Mouse (Mus musculus) c-Kit-positive CD71-positive TER-119-negative erythroid progenitor cells, embryonic 14.5 days (primary cell): ENCODE measurements at regions not wholly inside any gene's neighbourhood (a gene's known extent, or its start where the extent isn't known, plus 50 kb on each side); places are given as distances from the start of the nearest gene placed in this dataset.
"Not testable (repeated sequence)": the region's sequence is repeated elsewhere in the genome, so short reads cannot be mapped to it uniquely, and the experiment has no call there.

ENCODE experiments used
- DNase-seq: peaks from one replicate; pipeline ENCODE4 v3.0.0-alpha.2; 2013; ENCODE audit warnings: low read depth

GRCm38 (mm10) chr9:43857988-43858387, 114.2 kb downstream of the Nectin1 start:
- DNase-seq, result no peak

- no peak for DNase-seq
Observed at GRCm38 (mm10) chr9:43858761-43859160, 115.0 kb downstream of the Nectin1 start.

- no peak for DNase-seq
Observed at GRCm38 (mm10) chr9:43860264-43860663, 116.5 kb downstream of the Nectin1 start.

- DNase-seq, result no peak
Observed at GRCm38 (mm10) chr9:43861375-43861774, 117.6 kb downstream of the Nectin1 start.

- DNase-seq, result not testable (repeated sequence)
Observed at GRCm38 (mm10) chr9:43862034-43862433, 118.2 kb downstream of the Nectin1 start.

GRCm38 (mm10) chr9:43863609-43864397, 120.0 kb downstream of the Nectin1 start:
- no peak for DNase-seq

- no peak for DNase-seq
Observed at GRCm38 (mm10) chr9:43866802-43867201, 123.0 kb downstream of the Nectin1 start.

GRCm38 (mm10) chr9:43873841-43874240, 130.1 kb downstream of the Nectin1 start:
- no peak for DNase-seq

- DNase-seq, result no peak
Observed at GRCm38 (mm10) chr9:43874332-43874731, 130.5 kb downstream of the Nectin1 start.

- no peak for DNase-seq
Observed at GRCm38 (mm10) chr9:43879220-43879968, 135.6 kb downstream of the Nectin1 start.

- DNase-seq, result no peak
Observed at GRCm38 (mm10) chr9:43879969-43880396, 136.2 kb downstream of the Nectin1 start.

GRCm38 (mm10) chr9:43893086-43893485, 149.3 kb downstream of the Nectin1 start:
- no peak for DNase-seq

GRCm38 (mm10) chr9:43899239-43899638, 143.9 kb upstream of the Thy1 start:
- no peak for DNase-seq

- DNase-seq, result no peak
Observed at GRCm38 (mm10) chr9:43908325-43908724, 134.9 kb upstream of the Thy1 start.

- no peak for DNase-seq
Observed at GRCm38 (mm10) chr9:43915015-43915414, 128.2 kb upstream of the Thy1 start.

- DNase-seq, result no peak
Observed at GRCm38 (mm10) chr9:43917467-43917866, 125.7 kb upstream of the Thy1 start.

GRCm38 (mm10) chr9:43919010-43919409, 124.2 kb upstream of the Thy1 start:
- DNase-seq, result no peak

GRCm38 (mm10) chr9:43920053-43920754, 123.0 kb upstream of the Thy1 start:
- DNase-seq, result peak; percentile 15

- no peak for DNase-seq
Observed at GRCm38 (mm10) chr9:43922231-43922630, 121.0 kb upstream of the Thy1 start.

GRCm38 (mm10) chr9:43923088-43923487, 120.1 kb upstream of the Thy1 start:
- DNase-seq, result no peak

GRCm38 (mm10) chr9:43924795-43925194, 118.4 kb upstream of the Thy1 start:
- DNase-seq, result no peak

GRCm38 (mm10) chr9:43929312-43930036, 113.7 kb upstream of the Thy1 start:
- no peak for DNase-seq
